Mouse (Mus musculus): ENCODE results near the gene Psmb5. TPM values are rescaled to one million over a fixed set of nuclear protein-coding genes. Genes with fewer than 3 reads are reported as not detected.

Gene Psmb5
- polyA plus RNA-seq (2015; fragmentation: Nextera tagmentation; extraction: Ambion mirVana) = 378 and 407 TPM in 2 replicates

DNA sequence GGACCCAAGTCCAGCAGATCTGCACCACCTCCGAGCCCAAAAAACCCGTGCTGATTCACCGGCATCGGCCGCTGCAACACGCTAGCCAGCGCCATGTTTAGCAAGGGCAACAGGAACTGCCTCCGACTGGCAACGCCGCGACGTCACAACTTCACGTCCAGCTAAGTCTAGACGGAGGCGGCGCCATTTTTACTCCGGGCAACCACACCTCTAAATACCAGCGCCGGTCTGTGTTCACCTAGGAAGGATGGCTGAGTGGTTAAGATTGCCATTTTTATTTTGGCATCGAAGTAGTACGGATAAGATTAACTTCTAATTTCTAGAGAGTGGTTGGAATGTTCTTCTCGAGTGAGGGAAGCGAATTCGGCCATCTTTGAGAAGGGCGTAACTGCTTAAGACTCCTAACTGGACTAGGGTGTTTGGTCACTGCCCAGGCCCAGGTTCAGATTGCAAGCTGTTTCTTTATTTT lies at the start of gene Psmb5:
Psmb5 (minus strand) TSS at position 126 of the 469 bp plus-strand sequence.
- Histone ChIP-seq H3K36me3 (peaks cover 24% of the 10 kb centered on the region), H3K27ac (peak within 1 kb of the TSS; percentile 79), H3K4me3 (peak within 1 kb of the TSS; percentile 89), H3K4me1 (peaks cover 12% of the 10 kb centered on the region), H3K4me2 (peak within 1 kb of the TSS; percentile 70), H3K9me3 (no peaks in the 10 kb centered on the region), H3K9ac (peak within 1 kb of the TSS; percentile 87), H3K27me3 (no peaks in the 10 kb centered on the region)
- ATAC-seq (ENCODE audit: borderline replicate concordance, extremely low read depth, low FRiP score, low TSS enrichment) = peak; percentile 80; the same call in 1 of the 2 replicates
- WGBS = under 1% methylated on average over 25 of the region's 25 CpGs

DNA sequence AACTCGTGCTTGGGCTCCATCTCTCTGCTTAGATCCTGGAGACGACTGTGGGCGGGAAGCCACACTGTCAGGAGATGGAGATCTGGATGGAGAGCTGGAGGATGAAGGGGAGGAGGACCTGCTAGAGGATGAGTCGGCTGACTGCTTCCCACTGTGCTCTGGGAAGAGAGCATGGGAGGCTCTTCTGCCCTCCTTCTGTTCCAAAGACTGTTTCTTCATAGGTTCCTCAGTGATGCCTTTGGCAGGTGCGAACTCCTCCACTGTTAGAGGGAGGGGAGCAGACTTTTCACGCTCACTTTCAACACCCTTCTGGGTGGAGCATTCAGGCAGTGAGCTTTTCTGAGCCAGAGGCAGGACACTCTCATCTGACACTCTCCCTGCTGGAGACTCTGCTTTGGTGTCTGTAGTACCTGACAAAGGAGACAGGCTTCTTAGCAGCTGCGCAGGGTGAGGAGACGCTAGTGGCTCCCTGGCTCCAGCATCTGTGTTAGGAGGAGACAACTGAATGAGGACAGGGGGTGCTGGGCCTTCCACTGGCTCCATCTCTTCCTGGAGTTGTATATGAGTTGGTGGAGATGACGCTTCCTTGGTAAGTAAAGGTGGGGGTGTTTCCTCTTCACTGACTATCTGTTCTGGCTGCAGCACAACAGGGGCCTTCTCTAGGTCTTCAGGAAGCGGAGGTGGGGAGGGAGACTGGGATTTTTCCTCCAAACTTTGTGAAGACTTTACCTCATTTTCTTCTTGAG lies 46.8 kb upstream of the Psmb5 start:
- H3K9me3 ChIP-seq = no peaks in the 10 kb centered on the region
- peaks cover 89% of the 10 kb centered on the region for H3K36me3 ChIP-seq
- ATAC-seq (ENCODE audit: borderline replicate concordance, extremely low read depth, low FRiP score, low TSS enrichment) = no peak
- H3K27me3 ChIP-seq = no peaks in the 10 kb centered on the region
- H3K4me2 ChIP-seq = no peak overlapping the region
- no peak overlapping the region for H3K27ac ChIP-seq
- H3K9ac ChIP-seq = no peak overlapping the region
- H3K4me3 ChIP-seq = no peak overlapping the region
- no peaks in the 10 kb centered on the region for H3K4me1 ChIP-seq
- WGBS = 87% methylated on average over 10 of the region's 10 CpGs

DNA sequence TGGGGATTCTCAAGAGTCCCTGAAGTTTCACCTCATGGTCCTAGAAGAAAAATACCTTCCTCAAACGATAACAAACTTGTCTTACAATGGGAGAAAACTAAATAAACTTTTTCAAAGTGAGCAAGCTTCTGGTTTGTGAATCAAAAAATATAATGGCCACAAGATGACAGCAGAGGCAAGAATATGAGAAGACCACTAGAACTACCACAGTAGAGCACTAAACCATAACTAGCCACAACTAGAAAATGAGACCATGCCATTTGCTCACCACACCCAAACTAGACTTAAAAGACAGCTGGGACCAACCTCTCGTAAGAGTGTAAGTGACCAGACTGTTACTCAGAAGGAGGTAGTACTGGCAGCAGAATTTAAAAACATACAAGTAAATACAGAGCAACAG lies 42.2 kb upstream of the Psmb5 start:
- Histone ChIP-seq H3K4me2 (no peak overlapping the region), H3K4me3 (no peak overlapping the region), H3K9me3 (no peaks in the 10 kb centered on the region), H3K9ac (no peak overlapping the region), H3K27me3 (no peaks in the 10 kb centered on the region), H3K27ac (no peak overlapping the region), H3K36me3 (peaks cover 96% of the 10 kb centered on the region), H3K4me1 (no peaks in the 10 kb centered on the region)
- WGBS = 80% methylated on average over 2 of the region's 2 CpGs
- ATAC-seq (ENCODE audit: borderline replicate concordance, extremely low read depth, low FRiP score, low TSS enrichment) = no peak

DNA sequence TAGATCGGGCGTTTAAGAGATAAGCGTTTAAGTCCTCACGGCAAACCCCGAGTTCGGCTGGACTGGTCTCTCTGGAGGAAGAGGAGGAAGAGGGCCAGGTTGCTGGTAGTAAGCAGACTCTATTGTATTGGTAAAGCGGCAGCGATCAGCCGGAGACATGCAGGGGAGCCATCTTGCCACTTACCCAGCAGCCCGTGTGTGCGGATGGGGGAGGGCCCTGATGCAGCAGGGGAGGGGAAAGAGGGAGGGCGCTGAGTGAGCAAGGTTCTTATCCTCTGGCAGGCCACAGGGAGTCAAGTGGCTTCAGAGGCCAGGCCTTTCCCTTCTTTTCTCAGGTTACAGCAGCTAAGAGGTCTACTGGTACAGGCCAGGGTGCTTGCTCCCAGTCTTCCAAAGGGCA lies 35.7 kb upstream of the Psmb5 start:
- Histone ChIP-seq H3K4me3 (peak overlapping the region; percentile 66), H3K27me3 (no peaks in the 10 kb centered on the region), H3K36me3 (peaks cover 63% of the 10 kb centered on the region), H3K9ac (peak overlapping the region; percentile 76), H3K9me3 (no peaks in the 10 kb centered on the region), H3K4me1 (peaks cover 30% of the 10 kb centered on the region), H3K4me2 (peak overlapping the region; percentile 57), H3K27ac (peak overlapping the region; percentile 69)
- 2% methylated on average over 12 of the region's 12 CpGs for WGBS
- ATAC-seq (ENCODE audit: borderline replicate concordance, extremely low read depth, low FRiP score, low TSS enrichment) = peak; percentile 90

DNA sequence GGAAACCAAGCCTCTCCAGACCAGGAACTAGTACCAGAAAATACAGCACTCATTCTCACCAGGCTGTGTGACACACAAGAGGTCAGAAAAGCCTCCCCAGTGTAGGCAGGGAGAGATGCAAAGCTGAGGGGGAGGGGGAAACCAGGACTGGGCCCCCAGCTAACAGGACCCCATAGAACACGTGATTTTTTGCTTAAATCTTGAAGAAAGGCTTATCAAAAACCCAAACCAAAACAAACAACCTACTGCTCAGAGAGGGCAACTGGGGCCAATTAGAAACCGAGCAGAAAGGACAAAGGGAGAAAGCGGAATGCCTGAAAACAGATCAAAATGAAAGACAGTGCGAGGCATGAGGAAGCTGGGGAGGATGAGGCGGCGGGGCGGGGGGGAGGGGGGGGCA lies 35.0 kb upstream of the Psmb5 start:
- H3K4me2 ChIP-seq = peak overlapping the region; percentile 57

DNA sequence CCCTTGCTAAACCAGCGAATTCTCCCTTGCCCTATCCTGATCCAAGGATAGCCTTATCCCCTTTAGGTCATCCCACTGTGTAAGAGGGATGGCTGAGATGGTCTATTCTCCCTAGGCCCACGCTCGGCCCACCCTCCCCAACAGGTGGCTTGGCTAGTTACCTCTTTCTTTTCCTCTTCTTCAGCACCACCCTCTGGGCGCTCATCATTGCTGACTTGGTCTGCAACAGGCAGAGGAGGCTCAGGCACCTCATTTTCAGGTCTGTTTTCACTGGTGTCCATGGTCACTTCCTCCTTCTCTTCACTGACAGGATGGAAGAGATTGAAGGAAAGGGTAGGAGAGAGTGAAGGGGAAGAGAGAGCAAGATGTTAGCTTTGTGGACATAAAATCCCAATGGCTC lies 33.7 kb upstream of the Psmb5 start:
- Histone ChIP-seq H3K4me3 (no peak overlapping the region), H3K27me3 (no peaks in the 10 kb centered on the region), H3K36me3 (peaks cover 63% of the 10 kb centered on the region), H3K27ac (peak overlapping the region; percentile 69; the same call in 1 of the 2 replicates), H3K9ac (peak overlapping the region; percentile 25; the same call in 1 of the 2 replicates), H3K9me3 (no peaks in the 10 kb centered on the region), H3K4me1 (peaks cover 34% of the 10 kb centered on the region), H3K4me2 (peak overlapping the region; percentile 57; the same call in 1 of the 2 replicates)
- WGBS = 77% methylated on average over 4 of the region's 4 CpGs
- no peak; the same call in 1 of the 2 replicates for ATAC-seq (ENCODE audit: borderline replicate concordance, extremely low read depth, low FRiP score, low TSS enrichment)

More for the DNA sequence above, 35.0 kb upstream of the Psmb5 start:
- no peak for ATAC-seq (ENCODE audit: borderline replicate concordance, extremely low read depth, low FRiP score, low TSS enrichment)
- peak overlapping the region; percentile 76 for H3K9ac ChIP-seq
- H3K4me1 ChIP-seq = peaks cover 32% of the 10 kb centered on the region
- peak overlapping the region; percentile 69; the same call in 1 of the 2 replicates for H3K27ac ChIP-seq
- H3K27me3 ChIP-seq = no peaks in the 10 kb centered on the region
- peak overlapping the region; percentile 66 for H3K4me3 ChIP-seq
- H3K36me3 ChIP-seq = peaks cover 63% of the 10 kb centered on the region
- WGBS = 2% methylated on average over 7 of the region's 7 CpGs
- no peaks in the 10 kb centered on the region for H3K9me3 ChIP-seq

DNA sequence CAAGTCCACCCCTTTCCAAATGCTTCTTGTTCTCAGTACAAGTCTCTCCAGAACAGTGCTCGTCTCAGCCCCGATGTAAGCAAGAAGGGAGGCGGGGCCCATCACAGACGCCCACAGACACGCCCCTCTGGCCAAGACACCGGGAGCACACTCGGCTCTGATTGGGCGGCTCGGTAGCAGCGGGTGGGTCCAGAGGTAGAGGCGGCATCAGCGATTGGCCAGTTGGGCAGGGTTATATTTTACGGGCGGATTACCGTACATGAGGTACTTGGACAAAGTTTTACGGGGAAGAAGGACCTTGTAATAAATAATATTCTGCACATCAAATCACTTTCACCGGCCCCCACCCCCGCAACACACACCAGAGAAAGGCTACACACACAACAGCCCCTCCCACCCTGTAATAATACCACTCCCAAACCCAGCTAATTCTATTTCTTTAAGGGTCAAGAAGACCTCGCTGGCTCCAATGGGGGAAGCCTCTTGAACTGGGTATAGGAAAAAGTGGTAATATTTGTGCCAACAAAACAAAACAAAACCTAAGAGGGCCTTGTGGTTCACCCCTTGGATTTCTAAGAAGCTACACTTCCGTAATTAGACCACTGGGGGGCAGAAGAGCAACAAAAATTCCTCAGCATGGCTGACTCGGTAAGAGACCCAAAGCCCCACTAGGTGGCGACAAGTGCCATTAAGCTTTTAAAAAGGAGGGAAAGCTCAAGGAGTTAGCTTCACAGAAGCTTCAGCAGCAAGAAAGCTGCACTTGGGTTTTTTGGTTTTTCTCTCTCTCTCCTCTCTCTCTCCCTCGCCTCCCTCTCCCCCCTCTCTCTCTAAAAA lies 33.0 kb upstream of the Psmb5 start:
- H3K4me1 ChIP-seq = peaks cover 37% of the 10 kb centered on the region
- no peak overlapping the region for H3K9ac ChIP-seq
- no peaks in the 10 kb centered on the region for H3K27me3 ChIP-seq
- no peaks in the 10 kb centered on the region for H3K9me3 ChIP-seq
- peak overlapping the region; percentile 58; the same call in 1 of the 2 replicates for H3K27ac ChIP-seq
- ATAC-seq (ENCODE audit: borderline replicate concordance, extremely low read depth, low FRiP score, low TSS enrichment) = peak; percentile 53; the same call in 1 of the 2 replicates
- WGBS = 56% methylated on average over 23 of the region's 23 CpGs
- H3K4me3 ChIP-seq = no peak overlapping the region
- H3K36me3 ChIP-seq = peaks cover 63% of the 10 kb centered on the region
- no peak overlapping the region for H3K4me2 ChIP-seq

DNA sequence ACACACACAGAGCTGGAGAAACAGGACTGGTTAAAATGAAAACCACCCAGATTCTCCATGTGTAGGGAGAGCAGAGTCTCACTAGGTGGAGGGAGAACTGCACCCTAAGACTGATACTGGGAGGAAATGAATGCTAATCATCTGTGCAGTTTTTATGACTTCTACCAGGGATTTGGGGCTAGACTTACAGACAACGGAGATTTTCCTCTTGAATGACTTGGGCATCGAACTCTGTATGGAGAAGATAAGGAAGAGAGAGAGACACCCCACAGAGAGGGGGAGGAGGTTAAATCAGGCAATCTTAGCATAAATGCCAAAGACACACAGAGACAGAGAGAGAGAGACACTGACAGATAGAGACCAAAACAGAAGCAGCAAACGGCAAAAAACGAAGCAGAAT lies 30.1 kb upstream of the Psmb5 start:
- H3K27ac ChIP-seq = no peak overlapping the region
- no peak overlapping the region for H3K4me3 ChIP-seq
- H3K9ac ChIP-seq = no peak overlapping the region
- H3K4me1 ChIP-seq = peaks cover 30% of the 10 kb centered on the region
- H3K36me3 ChIP-seq = peaks cover 87% of the 10 kb centered on the region
- H3K27me3 ChIP-seq = no peaks in the 10 kb centered on the region
- no peaks in the 10 kb centered on the region for H3K9me3 ChIP-seq
- no peak overlapping the region for H3K4me2 ChIP-seq
- no peak for ATAC-seq (ENCODE audit: borderline replicate concordance, extremely low read depth, low FRiP score, low TSS enrichment)
- 78% methylated on average over 4 of the region's 4 CpGs for WGBS

DNA sequence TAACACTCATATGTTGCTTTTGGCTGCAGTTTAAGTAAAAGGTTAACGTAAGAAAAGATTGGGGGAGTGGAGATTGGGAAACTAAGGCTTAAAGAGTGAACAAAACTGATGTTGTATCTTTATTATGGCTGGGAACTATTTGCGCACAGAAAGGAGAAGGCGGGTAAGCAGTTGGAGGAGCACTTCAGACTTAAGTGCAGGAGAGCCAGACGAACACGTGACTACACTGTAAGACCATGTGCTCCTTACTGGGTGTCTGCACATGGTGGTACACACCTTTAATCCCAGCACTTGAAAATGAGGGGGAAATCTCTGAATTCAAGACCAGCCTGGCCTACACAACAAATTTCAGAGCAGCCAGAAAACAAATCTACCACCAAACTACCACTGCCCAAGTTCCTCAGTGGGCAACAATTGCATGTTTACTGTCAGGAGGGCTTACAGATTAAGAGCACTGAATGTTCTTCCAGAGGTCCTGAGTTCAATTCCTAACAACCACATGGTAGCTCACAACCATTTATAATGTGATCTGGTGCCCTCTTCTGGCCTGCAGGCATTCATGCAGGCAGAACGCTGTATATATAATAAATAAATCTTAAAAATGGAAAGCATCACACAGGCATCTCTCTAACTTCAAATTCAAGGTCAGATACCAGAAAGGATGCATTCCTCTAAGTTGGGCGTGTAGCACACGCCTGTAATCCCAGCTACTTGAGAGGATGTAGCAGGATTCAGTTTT lies 29.2 kb upstream of the Psmb5 start:
- H3K4me1 ChIP-seq = peaks cover 22% of the 10 kb centered on the region
- no peaks in the 10 kb centered on the region for H3K27me3 ChIP-seq
- no peak overlapping the region for H3K27ac ChIP-seq
- H3K4me3 ChIP-seq = no peak overlapping the region
- ATAC-seq (ENCODE audit: borderline replicate concordance, extremely low read depth, low FRiP score, low TSS enrichment) = no peak
- peaks cover 94% of the 10 kb centered on the region for H3K36me3 ChIP-seq
- no peak overlapping the region for H3K4me2 ChIP-seq
- H3K9ac ChIP-seq = no peak overlapping the region
- WGBS = 72% methylated on average over 8 of the region's 8 CpGs
- no peaks in the 10 kb centered on the region for H3K9me3 ChIP-seq

DNA sequence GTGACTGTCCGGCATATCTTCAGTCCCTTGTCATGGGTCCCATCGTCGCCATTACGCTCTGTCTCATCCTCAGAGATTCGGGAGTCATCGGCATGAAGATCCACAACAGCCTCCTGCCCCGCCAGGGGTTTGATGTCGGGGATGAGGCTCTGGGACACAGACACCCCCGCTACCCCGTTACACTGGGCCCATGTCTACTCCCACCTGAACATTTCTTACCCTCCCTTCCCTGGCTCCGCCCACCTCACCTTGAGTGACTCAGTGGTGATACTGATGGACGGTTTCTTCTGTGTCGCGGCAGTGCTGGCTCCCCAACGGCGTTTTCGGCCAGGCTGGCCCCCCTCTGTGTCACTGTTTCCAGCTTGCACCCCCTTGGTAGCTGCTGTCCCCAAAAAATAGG lies 28.6 kb upstream of the Psmb5 start:
- ATAC-seq (ENCODE audit: borderline replicate concordance, extremely low read depth, low FRiP score, low TSS enrichment) = no peak
- H3K4me3 ChIP-seq = no peak overlapping the region
- H3K4me2 ChIP-seq = no peak overlapping the region
- peaks cover 89% of the 10 kb centered on the region for H3K36me3 ChIP-seq
- peaks cover 17% of the 10 kb centered on the region for H3K4me1 ChIP-seq
- H3K9ac ChIP-seq = no peak overlapping the region
- no peak overlapping the region for H3K27ac ChIP-seq
- 89% methylated on average over 17 of the region's 17 CpGs for WGBS
- no peaks in the 10 kb centered on the region for H3K9me3 ChIP-seq
- H3K27me3 ChIP-seq = no peaks in the 10 kb centered on the region

DNA sequence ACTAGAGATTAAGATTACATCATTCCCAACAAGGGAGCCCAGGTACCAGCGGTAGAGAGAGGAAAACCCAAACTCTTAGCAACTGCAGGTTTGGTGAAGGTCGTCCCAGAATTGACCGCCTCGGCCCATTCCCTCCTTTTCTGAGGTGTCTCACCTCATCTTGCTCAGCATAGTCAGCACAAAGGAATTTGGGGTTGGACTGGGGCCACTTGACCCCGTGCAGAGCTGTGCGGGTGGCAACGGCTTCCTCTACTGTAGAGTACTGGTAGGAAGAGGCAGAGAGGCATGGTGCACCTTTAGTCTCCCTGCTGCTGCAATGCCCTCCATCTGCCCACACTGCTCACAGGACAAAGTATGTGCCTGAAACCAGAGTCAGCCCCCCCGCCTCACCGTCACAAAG lies 26.5 kb upstream of the Psmb5 start:
- ATAC-seq (ENCODE audit: borderline replicate concordance, extremely low read depth, low FRiP score, low TSS enrichment) = no peak
- H3K27ac ChIP-seq = no peak overlapping the region
- no peak overlapping the region for H3K4me3 ChIP-seq
- H3K9me3 ChIP-seq = no peaks in the 10 kb centered on the region
- peaks cover 25% of the 10 kb centered on the region for H3K4me1 ChIP-seq
- no peak overlapping the region for H3K4me2 ChIP-seq
- H3K9ac ChIP-seq = no peak overlapping the region; the same call in 1 of the 2 replicates
- peaks cover 69% of the 10 kb centered on the region for H3K36me3 ChIP-seq
- no peaks in the 10 kb centered on the region for H3K27me3 ChIP-seq
- WGBS = 75% methylated on average over 9 of the region's 9 CpGs
